Mouse (Mus musculus) CH12.LX (cell line): Measurements from ENCODE around the gene Mllt10. TPM values are rescaled to one million over a fixed set of nuclear protein-coding genes. Genes with fewer than 3 reads are reported as not detected.

Experiments used
- DNase-seq: peaks from one replicate; pipeline ENCODE4 v3.0.0-alpha.2; 2013; ENCODE audit errors: extremely low read depth
- H3K27ac ChIP-seq: 2 replicates; pipeline ENCODE4 v1.5.1; 2012; ENCODE audit warnings: low read depth, mild to moderate bottlenecking, control low read depth, moderate library complexity; ENCODE audit not compliant: insufficient read depth
- H3K27me3 ChIP-seq: replicated peaks from 2 replicates; pipeline ENCODE3; 2012; ENCODE audit warnings: inconsistent platforms
- H3K36me3 ChIP-seq, 2 experiments: replicated peaks in 1 of 2; 2 replicates each; pipeline versions ENCODE3 to v1.6.1; 2012; ENCODE audit warnings: inconsistent platforms in 1 of 2, low read length in 1 of 2, mild to moderate bottlenecking in 1 of 2, mixed read lengths in 1 of 2, moderate library complexity in 1 of 2; ENCODE audit not compliant: control insufficient read depth in 1 of 2, insufficient read depth in 1 of 2
- H3K4me1 ChIP-seq, 2 experiments: 2 replicates each; pipeline ENCODE4 v1.6.1; 2012; ENCODE audit warnings: inconsistent platforms in 1 of 2, moderate library complexity in 1 of 2; ENCODE audit not compliant: insufficient read depth in 2 of 2, control insufficient read depth in 1 of 2
- H3K4me2 ChIP-seq: 2 replicates; pipeline ENCODE4 v1.6.1; 2012; ENCODE audit warnings: low read depth, mild to moderate bottlenecking, control low read depth; ENCODE audit not compliant: poor library complexity, insufficient read depth, severe bottlenecking
- H3K4me3 ChIP-seq, 3 experiments: fragments of 150-350 bp in 1 of 3; sonication (generic) in 1 of 3; replicated peaks in 1 of 3; 2 replicates each; pipeline versions ENCODE3 to v1.5.1; 2011 to 2012; ENCODE audit warnings: low read depth in 2 of 3, low read length in 2 of 3, mild to moderate bottlenecking in 2 of 3, moderate library complexity in 2 of 3, control low read depth in 1 of 3, improper control_type of control experiment in 1 of 3, inconsistent platforms in 1 of 3, mixed read lengths in 1 of 3; ENCODE audit not compliant: poor library complexity in 1 of 3
- H3K79me2 ChIP-seq: replicated peaks from 2 replicates; pipeline ENCODE4 v1.6.1; 2012; ENCODE audit warnings: mild to moderate bottlenecking, moderate library complexity; ENCODE audit not compliant: control insufficient read depth, poor library complexity, insufficient read depth, severe bottlenecking; ENCODE audit errors: extremely low read depth
- H3K9ac ChIP-seq: 2 replicates; pipeline ENCODE4 v1.6.1; 2012; ENCODE audit warnings: low read depth, mild to moderate bottlenecking, control low read depth, moderate library complexity; ENCODE audit not compliant: insufficient read depth
- H3K9me3 ChIP-seq: replicated peaks from 2 replicates; pipeline ENCODE3; 2012; ENCODE audit warnings: low read length, inconsistent platforms, mixed read lengths
- CHD1 ChIP-seq: IDR thresholded peaks from 2 replicates; pipeline ENCODE4 v1.6.1; 2012; ENCODE audit warnings: low read depth, low read length, improper control_type of control experiment, inconsistent platforms
- CHD2 ChIP-seq: IDR thresholded peaks from 2 replicates; pipeline ENCODE4 v1.6.1; 2011; ENCODE audit warnings: low read length, improper control_type of control experiment
- CTCF ChIP-seq, 2 experiments: IDR thresholded peaks in 1 of 2; conservative IDR thresholded peaks in 1 of 2; 2 replicates each; pipeline ENCODE4 v1.5.1; 2011 to 2012; ENCODE audit warnings: low read depth in 2 of 2, low read length in 2 of 2, improper control_type of control experiment in 1 of 2, inconsistent platforms in 1 of 2, mild to moderate bottlenecking in 1 of 2, moderate library complexity in 1 of 2
- E2F4 ChIP-seq: IDR thresholded peaks from 2 replicates; pipeline ENCODE4 v1.6.1; 2011; ENCODE audit warnings: low read depth, low read length, improper control_type of control experiment; ENCODE audit not compliant: insufficient replicate concordance
- EP300 ChIP-seq: IDR thresholded peaks from 2 replicates; pipeline ENCODE4 v1.6.1; 2011; ENCODE audit warnings: low read length, improper control_type of control experiment
- ETS1 ChIP-seq: conservative IDR thresholded peaks from 2 replicates; pipeline ENCODE4 v1.6.1; 2012; ENCODE audit warnings: low read depth, mild to moderate bottlenecking, inconsistent platforms, low read length, improper control_type of control experiment, moderate library complexity
- JUND ChIP-seq: conservative IDR thresholded peaks from 2 replicates; pipeline ENCODE4 v1.6.1; 2011; ENCODE audit warnings: low read depth, low read length, improper control_type of control experiment
- MAX ChIP-seq: IDR thresholded peaks from 2 replicates; pipeline ENCODE4 v1.6.1; 2011; ENCODE audit warnings: low read length, improper control_type of control experiment
- MEF2A ChIP-seq: IDR thresholded peaks from 2 replicates; pipeline ENCODE4 v1.6.1; 2014; ENCODE audit warnings: low read depth, mild to moderate bottlenecking, inconsistent platforms, low read length, improper control_type of control experiment, borderline replicate concordance
- MYC ChIP-seq: IDR thresholded peaks from 2 replicates; pipeline ENCODE4 v1.6.1; 2011; ENCODE audit warnings: low read depth, mild to moderate bottlenecking, improper control_type of control experiment, low read length
- NRF1 ChIP-seq: IDR thresholded peaks from 2 replicates; pipeline ENCODE4 v1.6.1; 2014; ENCODE audit warnings: low read depth, mild to moderate bottlenecking, inconsistent platforms, low read length, improper control_type of control experiment, moderate library complexity
- PAX5 ChIP-seq: IDR thresholded peaks from 2 replicates; pipeline ENCODE4 v1.6.1; 2012; ENCODE audit warnings: low read length, inconsistent platforms, mixed read lengths
- POLR2A ChIP-seq: IDR thresholded peaks from 2 replicates; pipeline ENCODE4 v1.6.1; 2011; ENCODE audit warnings: low read depth, mild to moderate bottlenecking, improper control_type of control experiment, low read length
- POLR2AphosphoS2 ChIP-seq: IDR thresholded peaks from 2 replicates; pipeline ENCODE4 v1.6.1; 2011; ENCODE audit warnings: low read depth, low read length, improper control_type of control experiment
- RAD21 ChIP-seq: IDR thresholded peaks from 2 replicates; pipeline ENCODE4 v1.6.1; 2011; ENCODE audit warnings: low read depth, mild to moderate bottlenecking, low read length, improper control_type of control experiment, moderate library complexity
- SIN3A ChIP-seq: IDR thresholded peaks from 2 replicates; pipeline ENCODE4 v1.6.1; 2012; ENCODE audit warnings: low read length, improper control_type of control experiment, inconsistent platforms
- USF2 ChIP-seq: conservative IDR thresholded peaks from 2 replicates; pipeline ENCODE4 v1.6.1; 2011; ENCODE audit warnings: low read depth, low read length, improper control_type of control experiment
- ZMIZ1 ChIP-seq: IDR thresholded peaks from 2 replicates; pipeline ENCODE4 v1.6.1; 2012; ENCODE audit warnings: low read depth, mild to moderate bottlenecking, inconsistent platforms, low read length, improper control_type of control experiment
- ZNF384 ChIP-seq: IDR thresholded peaks from 2 replicates; pipeline ENCODE4 v1.6.1; 2012; ENCODE audit warnings: low read depth, low read length, improper control_type of control experiment, inconsistent platforms
- dilution Hi-C: fragments of 300-500 bp; cut with MboI; formaldehyde crosslinking; loops from 2 replicates; pipeline ENCODE4 v1.14.3; 2020; ENCODE audit warnings: low sequenced_read_pairs; ENCODE audit not compliant: extremely low pct_unique_long_range_greater_than_20kb, extremely low pct_ligation_motif_present
- in situ Hi-C: fragments of 300-500 bp; cut with MboI; formaldehyde crosslinking; loops from 3 replicates; pipeline ENCODE4 v1.14.3; 2019; ENCODE audit warnings: low sequenced_read_pairs, low pct_ligation_motif_present, low pct_unique_long_range_greater_than_20kb, mixed read lengths
- polyA plus RNA-seq: library from polyadenylated mRNA; unstranded; fragments of >175 nt; gene quantifications from 2 replicates; pipeline ENCODE4 v1.2.1, GENCODE M21; 2012; ENCODE audit warnings: low read depth; ENCODE audit not compliant: insufficient read length
- total RNA-seq, 2 experiments: library from RNA; depleted of rRNA; stranded (reverse); fragments of 300-350 nt in 1 of 2; fragments of >200 nt in 1 of 2; gene quantifications; 2 replicates each; pipeline ENCODE4 v1.2.3; 2012 to 2014

Gene Mllt10
- total and polyA plus RNA-seq, 3 experiments: 22.0 to 39.2 (median 27.2) TPM

DNA sequence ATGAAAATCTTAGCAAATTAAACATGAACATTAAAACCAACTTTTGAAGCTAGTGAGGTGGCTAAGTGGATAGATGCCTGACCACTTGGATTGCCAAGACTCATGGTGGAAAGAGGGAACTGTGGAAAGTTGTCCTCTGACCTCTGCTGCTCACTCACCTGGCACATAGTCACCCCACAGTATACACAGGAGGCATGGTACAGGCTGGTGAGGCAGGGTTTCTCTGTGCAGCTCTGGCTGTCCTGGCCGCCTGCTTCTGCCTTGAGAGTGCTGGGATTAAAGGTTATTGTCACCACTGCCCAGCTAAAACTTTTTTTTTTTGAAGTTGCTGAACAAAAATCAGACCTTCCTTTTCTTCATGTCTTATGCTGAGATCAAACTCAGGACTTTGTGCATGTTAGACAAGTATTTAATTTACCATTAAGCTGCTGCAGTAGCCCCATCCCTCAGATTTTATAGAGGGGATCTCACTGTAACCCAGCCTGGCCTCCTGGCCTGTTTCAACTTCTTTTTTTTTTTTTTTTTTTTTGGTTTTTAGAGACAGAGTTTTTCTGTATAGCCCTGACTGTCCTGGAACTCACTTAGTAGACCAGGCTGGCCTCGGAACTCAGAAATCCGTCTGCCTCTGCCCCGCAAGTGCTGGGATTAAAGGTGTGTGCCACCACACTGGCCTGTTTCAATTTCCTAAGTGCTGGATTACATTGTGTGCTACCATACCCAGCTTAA is 13.2 kb downstream of the Mllt10 start:
- DNase-seq: no peak
- H3K36me3 ChIP-seq: peaks cover 8 to 40% of the 10 kb centered on the region in 2 experiments
- no peaks in the 10 kb centered on the region for H3K27me3 ChIP-seq

DNA sequence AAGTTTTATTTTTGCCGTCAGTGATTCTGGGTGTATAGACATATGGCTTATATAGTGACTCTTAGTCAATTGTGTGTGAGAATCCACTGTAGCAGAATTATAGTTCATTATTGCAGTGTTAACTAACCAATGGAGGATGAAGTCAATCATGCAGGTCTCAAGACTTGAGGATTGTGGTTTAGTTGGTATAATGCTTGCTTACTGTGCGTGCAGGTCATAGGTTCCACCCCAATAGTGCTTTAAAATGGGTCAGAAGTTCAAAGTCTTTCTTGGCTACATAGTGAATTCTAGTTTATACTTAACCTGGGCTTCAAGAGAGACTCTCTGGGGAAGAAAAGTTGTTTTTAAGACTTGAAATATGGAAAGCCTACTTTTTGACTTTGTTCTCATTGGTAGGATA is 16.9 kb downstream of the Mllt10 start:
- Histone ChIP-seq H3K9me3 (no peaks in the 10 kb centered on the region), H3K4me2 (no peak overlapping the region), H3K4me1 (peaks cover 0 to 12% of the 10 kb centered on the region in 2 experiments; a peak in 2 of 4 replicates), H3K36me3 (peaks cover 16 to 62% of the 10 kb centered on the region in 2 experiments), H3K79me2 (peaks cover 46% of the 10 kb centered on the region)
- TF ChIP-seq ZNF384 (no peak), POLR2AphosphoS2 (no peak), E2F4 (no peak), PAX5 (no peak), RAD21 (no peak), SIN3A (no peak), NRF1 (no peak), POLR2A (no peak), USF2 (no peak), CTCF (conservative IDR thresholded peaks at IDR 0.05 in 1 of 2, IDR thresholded peaks at IDR 0.05 in 1 of 2; ENCODE audit: low read depth in 2 of 2, low read length in 2 of 2) (no peak), MYC (no peak), EP300 (no peak)
- TF ChIP-seq, all 38 proteins: peak for 0
- DNase-seq: no peak
- Histone ChIP-seq H3K27me3 (no peaks in the 10 kb centered on the region), H3K4me3 (no peak overlapping the region), H3K9ac (no peak overlapping the region), H3K27ac (no peak overlapping the region)
- dilution Hi-C loops: no loop called here
- in situ Hi-C loops: no loop called here

More for the DNA sequence above, 13.2 kb downstream of the Mllt10 start:
- H3K9me3 ChIP-seq: no peaks in the 10 kb centered on the region
- no peak for TF ChIP-seq CHD2
- no peak for TF ChIP-seq MEF2A
- TF ChIP-seq ETS1: no peak
- no peak for TF ChIP-seq JUND
- no peak for TF ChIP-seq ZMIZ1
- TF ChIP-seq MAX: no peak
- TF ChIP-seq CHD1: no peak
- TF ChIP-seq POLR2A: no peak
- no peak overlapping the region for H3K9ac ChIP-seq
- in situ Hi-C loops (no loop called here), dilution Hi-C loops (no loop called here)
- H3K27ac ChIP-seq: no peak overlapping the region
- H3K4me2 ChIP-seq: no peak overlapping the region
- peaks cover 0 to 22% of the 10 kb centered on the region in 2 experiments; a peak in 2 of 4 replicates for H3K4me1 ChIP-seq
- H3K79me2 ChIP-seq: peaks cover 52% of the 10 kb centered on the region
- no peak overlapping the region for H3K4me3 ChIP-seq
